Mouse (Mus musculus) adrenal gland, adult 18-20 months (tissue): ENCODE results near the gene Capn15. TPM values are rescaled to one million over a fixed set of nuclear protein-coding genes. Genes with fewer than 3 reads are reported as not detected.

ENCODE experiments used
- DNase-seq, 2 experiments: peaks; one replicate each; pipeline ENCODE4 v3.0.0; 2021 to 2022; ENCODE audit warnings: low spot score in 2 of 2
- long read RNA-seq, 2 experiments: library from polyadenylated mRNA; stranded (forward); transcript quantifications; one replicate each; pipeline ENCODE4 v2.0.0; 2021
- total RNA-seq, 2 experiments: library from RNA; stranded (reverse); gene quantifications; 1 replicate in 1 of 2; 2 replicates in 1 of 2; pipeline ENCODE4 v1.2.3; 2021

The Capn15 gene
- total RNA-seq = 10 to 100 TPM; 22.6 to 24.4 TPM
- long read RNA-seq, experiment 1, full-length matches to known transcripts = 2 of 11 reads
- long read RNA-seq, experiment 1, partial matches to known transcripts = 3 of 11 reads
- long read RNA-seq, experiment 1, other reads (novel, unspliced or antisense) = 6 of 11 reads
- long read RNA-seq, experiment 2, partial matches to known transcripts = 3 of 5 reads
- long read RNA-seq, experiment 2, other reads (novel, unspliced or antisense) = 2 of 5 reads

GRCm38 (mm10) chr17:25985306-25986294 is at the start of gene Capn15:
Gene Capn15, minus strand, starts transcription at chr17:25985796.
- peak; percentile 88 to 91 for DNase-seq

GRCm38 (mm10) chr17:26032037-26032436 is 46.4 kb upstream of the Capn15 start:
- DNase-seq = no peak

GRCm38 (mm10) chr17:26031583-26031982 is 46.0 kb upstream of the Capn15 start:
- no peak for DNase-seq

GRCm38 (mm10) chr17:26028261-26028660 is 42.7 kb upstream of the Capn15 start:
- DNase-seq = no peak

- no peak for DNase-seq
Measured at GRCm38 (mm10) chr17:26024674-26025073, 39.1 kb upstream of the Capn15 start.

- no peak for DNase-seq
Measured at GRCm38 (mm10) chr17:26023966-26024365, 38.4 kb upstream of the Capn15 start.

GRCm38 (mm10) chr17:26023181-26023580 is 37.6 kb upstream of the Capn15 start:
- DNase-seq = no peak

GRCm38 (mm10) chr17:26021728-26022341 is 36.2 kb upstream of the Capn15 start:
- no peak for DNase-seq

- no peak for DNase-seq
Measured at GRCm38 (mm10) chr17:26020848-26021347, 35.3 kb upstream of the Capn15 start.

- no peak for DNase-seq
Measured at GRCm38 (mm10) chr17:26018388-26018787, 32.8 kb upstream of the Capn15 start.

- DNase-seq = no peak
Measured at GRCm38 (mm10) chr17:26017949-26018348, 32.4 kb upstream of the Capn15 start.

- DNase-seq = no peak
Measured at GRCm38 (mm10) chr17:26017021-26017420, 31.4 kb upstream of the Capn15 start.

GRCm38 (mm10) chr17:26013711-26014110 is 28.1 kb upstream of the Capn15 start:
- DNase-seq = no peak

- peak; percentile 58 to 68 for DNase-seq
Measured at GRCm38 (mm10) chr17:26011841-26012460, 26.4 kb upstream of the Capn15 start.

GRCm38 (mm10) chr17:26009540-26009939 is 23.9 kb upstream of the Capn15 start:
- DNase-seq = peak; percentile 55 to 69

- DNase-seq = no peak
Measured at GRCm38 (mm10) chr17:26008787-26009186, 23.2 kb upstream of the Capn15 start.

GRCm38 (mm10) chr17:26008331-26008730 is 22.7 kb upstream of the Capn15 start:
- no peak for DNase-seq

- DNase-seq = no peak
Measured at GRCm38 (mm10) chr17:26007646-26008045, 22.1 kb upstream of the Capn15 start.

- DNase-seq = no peak
Measured at GRCm38 (mm10) chr17:26005731-26006450, 20.3 kb upstream of the Capn15 start.

GRCm38 (mm10) chr17:26004711-26005110 is 19.1 kb upstream of the Capn15 start:
- DNase-seq = no peak
